ENCODE assay signal across 9 mouse cellular contexts in the genomic region with DNA sequence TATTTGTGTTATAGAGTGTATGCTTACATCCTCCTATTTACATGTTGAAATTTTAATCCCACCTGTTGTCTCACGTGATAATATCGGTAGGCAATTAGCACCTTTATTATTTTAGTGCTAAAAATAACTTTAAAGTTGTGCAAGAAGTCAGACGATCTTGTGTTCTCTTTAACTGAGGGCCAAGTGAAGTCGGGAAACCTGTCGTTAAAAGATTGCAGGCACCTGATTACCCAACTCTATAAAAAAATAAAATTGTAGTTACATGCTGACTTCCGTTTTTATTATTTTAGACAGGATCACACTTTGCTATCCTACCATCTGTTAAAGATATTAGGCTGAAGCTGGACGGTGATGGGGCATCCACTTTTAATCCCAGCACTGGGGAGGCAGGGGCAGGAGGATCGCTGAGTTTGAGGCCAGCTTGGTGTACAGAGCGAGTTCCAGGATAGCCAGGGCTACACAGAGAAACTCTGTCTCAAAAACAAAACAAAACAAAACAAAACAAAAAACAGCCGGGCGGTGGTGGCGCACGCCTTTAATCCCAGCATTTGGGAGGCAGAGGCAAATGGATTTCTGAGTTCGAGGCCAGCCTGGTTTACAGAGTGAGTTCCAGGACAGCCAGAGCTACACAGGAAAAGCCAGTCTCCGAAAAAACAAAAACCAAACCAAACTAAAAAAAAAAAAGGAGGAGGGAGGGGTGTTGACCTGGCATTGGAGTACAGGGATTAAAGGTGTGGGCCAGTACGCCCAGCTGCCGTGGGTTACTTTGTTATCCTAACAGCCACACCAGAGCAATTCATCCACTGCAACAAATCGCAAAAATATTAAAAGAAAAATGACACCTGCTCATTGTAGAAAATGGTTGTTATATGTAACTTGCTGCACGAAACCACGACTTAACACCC. TPM values are rescaled to one million over a fixed set of nuclear protein-coding genes. Genes with fewer than 3 reads are reported as not detected.
DNase-seq lines count a peak whose midpoint lies in the region; ATAC-seq and TF ChIP-seq lines count a peak whose summit lies in the region.
"Had no signal": no experiment of that assay in that cellular context is flagged by ENCODE, and none has a peak within 500 bp of the region (broad histone marks: within the 10 kb centered on the region; RNA-seq: fewer than 3 reads in every experiment).

No protein-coding gene starts in this region.

- ATAC-seq in heart, embryonic 11.5 days (replicated peaks; ENCODE audit: insufficient number of reproducible peaks, low FRiP score, low TSS enrichment), result no peak
- ATAC-seq in limb, embryonic 15.5 days (ENCODE audit: insufficient number of reproducible peaks, low FRiP score, low TSS enrichment, low read depth), result peak; percentile 5; the same call in 1 of the 2 replicates

- WGBS in heart, embryonic 11.5 days (ENCODE audit: insufficient replicate concordance), result 42% methylated on average over 20 of the region's 20 CpGs
- 49% methylated on average over 20 of the region's 20 CpGs for WGBS in forebrain, embryonic 10.5 days
- 33% methylated on average over 20 of the region's 20 CpGs for WGBS in limb, embryonic 15.5 days

- no peaks in the 10 kb centered on the region for H3K27me3 ChIP-seq in heart, embryonic 11.5 days (ENCODE audit: control insufficient read depth, insufficient read depth, low read length)
- H3K27me3 ChIP-seq in C2C12 (ENCODE audit: control insufficient read depth, insufficient read depth, insufficient read length), result no peaks in the 10 kb centered on the region
- H3K27me3 ChIP-seq in forebrain, embryonic 10.5 days (ENCODE audit: poor library complexity, severe bottlenecking), result no peaks in the 10 kb centered on the region
- no peaks in the 10 kb centered on the region for H3K27me3 ChIP-seq in limb, embryonic 15.5 days
- H3K27me3 ChIP-seq: Patski had no signal

- no peak for DNase-seq in heart, postnatal 25 days (ENCODE audit: low spot score)
- DNase-seq in forebrain, embryonic 10.5 days (ENCODE audit: extremely low spot score, low spot score), result no peak
- DNase-seq in layer of hippocampus, adult 11-12 months (ENCODE audit: low spot score), result no peak
- DNase-seq in frontal cortex, postnatal 10 days (ENCODE audit: low spot score in 2 of 2), result no peak
- no peak for DNase-seq in spleen, postnatal 4 days (ENCODE audit: low spot score in 2 of 2)

- H3K9ac ChIP-seq in heart, embryonic 11.5 days (ENCODE audit: low read depth, low read length), result peak overlapping the region; percentile 68
- H3K9ac ChIP-seq in limb, embryonic 15.5 days, result peak overlapping the region; percentile 45; the same call in 1 of the 2 replicates

- peak overlapping the region; percentile 73 for H3K27ac ChIP-seq in heart, embryonic 11.5 days (ENCODE audit: low read depth, low read length)
- H3K27ac ChIP-seq in forebrain, embryonic 10.5 days, result peak overlapping the region; percentile 98
- peak overlapping the region; percentile 72 for H3K27ac ChIP-seq in limb, embryonic 15.5 days

- H3K4me3 ChIP-seq in heart, embryonic 11.5 days (ENCODE audit: low read depth, low read length), result peak overlapping the region; percentile 81
- H3K4me3 ChIP-seq in C2C12 (ENCODE audit: insufficient read depth, poor library complexity, severe bottlenecking), result peak overlapping the region; percentile 29
- H3K4me3 ChIP-seq in forebrain, embryonic 10.5 days, result peak overlapping the region; percentile 85
- H3K4me3 ChIP-seq in limb, embryonic 15.5 days, result peak overlapping the region; percentile 72

- H3ac ChIP-seq in C2C12 (ENCODE audit: control insufficient read depth, insufficient read length, low read depth), result no peak overlapping the region

- H3K4me2 ChIP-seq in heart, embryonic 11.5 days, result peak overlapping the region; percentile 65
- peak overlapping the region; percentile 58 for H3K4me2 ChIP-seq in limb, embryonic 15.5 days

- H3K79me3 ChIP-seq in C2C12 (ENCODE audit: low read depth), result peaks cover 37% of the 10 kb centered on the region

- H3K79me2 ChIP-seq in C2C12 (ENCODE audit: control insufficient read depth, insufficient read depth), result peaks cover 42% of the 10 kb centered on the region

- peaks cover 16% of the 10 kb centered on the region for H3K4me1 ChIP-seq in heart, embryonic 11.5 days (ENCODE audit: control insufficient read depth, insufficient read depth, low read length)
- H3K4me1 ChIP-seq in forebrain, embryonic 10.5 days, result peaks cover 42% of the 10 kb centered on the region
- peaks cover 17% of the 10 kb centered on the region for H3K4me1 ChIP-seq in limb, embryonic 15.5 days

- TF ChIP-seq CTCF in C2C12 (IDR thresholded peaks at IDR 0.05; ENCODE audit: control insufficient read depth, insufficient read depth, insufficient read length), result no peak

- H3K9me3 ChIP-seq in heart, embryonic 11.5 days (replicated peaks; ENCODE audit: control insufficient read depth, low read length), result no peaks in the 10 kb centered on the region
- no peaks in the 10 kb centered on the region for H3K9me3 ChIP-seq in forebrain, embryonic 10.5 days
- no peaks in the 10 kb centered on the region for H3K9me3 ChIP-seq in limb, embryonic 15.5 days

- intact Hi-C loops in heart, postnatal 25 days (cut with DNase I), result loop anchor here (10.0 kb wide), 1 partner anchor 539 kb away; the partner anchor contains the start of gene Spin1

- no peaks in the 10 kb centered on the region for H3K36me3 ChIP-seq in heart, embryonic 11.5 days (ENCODE audit: control insufficient read depth, insufficient read depth, low read length)
- H3K36me3 ChIP-seq in C2C12 (ENCODE audit: control insufficient read depth, insufficient read depth), result peaks cover 9% of the 10 kb centered on the region
- no peaks in the 10 kb centered on the region; the same call in 1 of the 2 replicates for H3K36me3 ChIP-seq in forebrain, embryonic 10.5 days (replicated peaks)
- H3K36me3 ChIP-seq in limb, embryonic 15.5 days, result no peaks in the 10 kb centered on the region

TF ChIP-seq in C2C12, 6 proteins besides CTCF, POLR2A, EP300 and RAD21:
- no peak for TF ChIP-seq USF1 (IDR thresholded peaks at IDR 0.05; ENCODE audit: low read depth)
- TF ChIP-seq MAX (IDR thresholded peaks at IDR 0.05), result no peak

RNA-seq across cellular contexts. Expression of gene Cks2, which starts 0.9 kb away (rescaled TPM):
- 295 and 306 TPM in 2 replicates for polyA plus RNA-seq in heart, embryonic 11.5 days (2014; fragmentation: Nextera tagmentation; extraction: Ambion mirVana)
- total RNA-seq in heart, postnatal 25 days (2021), result 1 to 10 TPM; 1.8 to 2.5 TPM
- 167 TPM for polyA plus RNA-seq in C2C12 (2012; fragmentation: generic; extraction: Trizol)
- 420 and 444 TPM in 2 replicates for polyA plus RNA-seq in forebrain, embryonic 10.5 days (2016; fragmentation: Nextera tagmentation; extraction: Ambion mirVana)
- 220 and 247 TPM in 2 replicates for polyA plus RNA-seq in limb, embryonic 15.5 days (2015; fragmentation: Nextera tagmentation; extraction: Ambion mirVana)

RNA-seq across cellular contexts. Expression of gene Secisbp2, which starts 7.3 kb away (rescaled TPM):
- 21.9 and 22.8 TPM in 2 replicates for polyA plus RNA-seq in heart, embryonic 11.5 days (2014; fragmentation: Nextera tagmentation; extraction: Ambion mirVana)
- total RNA-seq in heart, postnatal 25 days (2021), result 10 to 100 TPM; 13.9 to 14.6 TPM
- 6.1 TPM for polyA plus RNA-seq in C2C12 (2012; fragmentation: generic; extraction: Trizol)
- polyA plus RNA-seq in forebrain, embryonic 10.5 days (2016; fragmentation: Nextera tagmentation; extraction: Ambion mirVana), result 28.1 and 32.1 TPM in 2 replicates
- polyA plus RNA-seq in limb, embryonic 15.5 days (2015; fragmentation: Nextera tagmentation; extraction: Ambion mirVana), result 27.7 and 29.5 TPM in 2 replicates

Comparison
In these comparisons a context has a peak if more than half of its experiments do, and no peak if none do; other contexts are left out.
1. H3K4me3 ChIP-seq: peak in every context shown above with its lines; median percentile 85 in forebrain, embryonic 10.5 days; 81 in heart, embryonic 11.5 days; 72 in limb, embryonic 15.5 days; 29 in C2C12.